Mouse (Mus musculus) hematopoietic stem cell, adult 5-6 weeks (primary cell): ENCODE measurements around the gene Grip2. TPM values are rescaled to one million over a fixed set of nuclear protein-coding genes. Genes with fewer than 3 reads are reported as not detected.
A peak's percentile ranks its signal among the peaks of the same experiment; 100 is the strongest.

Experiments used
- ATAC-seq, 2 experiments: fragments of 125-278 bp in 1 of 2; replicated peaks in 1 of 2; 2 replicates each; pipeline ENCODE4 v1.8.0; 2016 to 2017; ENCODE audit warnings: inconsistent platforms in 2 of 2, mild to moderate bottlenecking in 2 of 2, moderate number of reproducible peaks in 2 of 2, low read depth in 1 of 2, moderate TSS enrichment in 1 of 2; ENCODE audit not compliant: low FRiP score in 2 of 2, poor library complexity in 2 of 2, severe bottlenecking in 2 of 2, insufficient read depth in 1 of 2, low TSS enrichment in 1 of 2
- total RNA-seq: library from RNA; stranded (forward); fragments of 172-1452, 232-1000 nt; gene quantifications from 2 replicates; pipeline ENCODE4 v1.2.3, GENCODE M21; 2017

The Grip2 gene
- total RNA-seq, 1 experiment from 2014 or later = not detected

DNA sequence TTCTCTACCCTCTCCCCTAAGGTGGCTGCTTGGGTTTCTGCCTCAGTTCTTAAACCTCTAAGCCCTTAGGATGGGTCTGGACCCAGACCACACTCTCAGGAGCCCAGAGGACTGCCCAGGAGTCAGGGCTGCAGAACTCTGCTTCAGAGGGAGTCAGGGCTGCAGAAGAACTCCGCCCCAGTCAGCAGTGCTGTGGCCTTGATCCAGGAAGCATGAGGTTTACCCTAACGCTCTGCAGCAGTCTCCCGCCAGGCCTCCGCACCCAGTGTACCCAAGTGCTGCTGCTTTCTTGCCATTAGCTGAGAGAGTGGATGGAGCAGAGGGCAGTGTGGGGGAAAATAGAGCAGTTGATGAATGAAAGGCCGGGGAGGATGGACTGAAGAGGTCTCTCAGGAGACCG is 19.0 kb downstream of the Grip2 start:
- peak in 1 of 2 experiments; percentile 57; a peak in 2 of 4 replicates for ATAC-seq

DNA sequence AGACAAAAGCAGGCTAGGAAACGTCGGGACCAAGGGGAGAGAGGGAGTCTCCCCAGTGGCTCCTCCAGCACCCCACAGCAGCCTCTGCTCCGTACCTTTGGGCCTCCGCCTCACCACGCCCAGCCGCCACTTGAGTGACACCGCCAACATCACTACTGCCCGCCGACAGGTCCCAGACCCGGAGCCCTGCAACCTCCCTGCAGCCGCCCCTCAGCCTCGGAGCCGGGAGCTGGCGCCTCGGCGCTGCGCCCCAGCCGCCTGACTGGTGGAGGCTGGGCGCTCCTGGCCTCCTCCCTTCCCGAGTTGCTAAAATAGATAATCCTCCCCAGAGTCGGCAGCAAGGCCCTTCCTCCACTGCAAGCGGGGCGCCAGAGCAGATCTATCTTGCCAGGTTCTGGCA is 19.9 kb downstream of the Grip2 start:
- no peak for ATAC-seq

DNA sequence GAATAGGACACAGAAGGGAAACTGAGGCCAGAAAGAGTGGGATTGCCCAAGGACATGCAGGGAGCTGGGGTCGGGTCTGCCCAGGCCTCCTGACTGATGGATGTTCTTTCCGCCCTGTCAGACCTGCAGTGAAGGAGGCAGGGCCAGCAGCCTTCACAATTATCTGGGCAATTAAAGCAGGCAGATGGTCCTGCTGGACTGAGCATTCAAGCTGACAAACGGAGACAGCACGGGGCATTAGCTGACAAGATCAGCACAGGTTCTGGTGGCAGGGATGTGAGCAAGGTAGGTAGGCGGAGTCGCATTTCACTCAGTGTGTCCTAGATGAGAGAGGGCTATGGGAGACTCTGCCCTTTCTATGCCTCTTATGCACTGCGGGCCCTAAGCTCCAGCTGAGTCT is 22.9 kb downstream of the Grip2 start:
- no peak for ATAC-seq

DNA sequence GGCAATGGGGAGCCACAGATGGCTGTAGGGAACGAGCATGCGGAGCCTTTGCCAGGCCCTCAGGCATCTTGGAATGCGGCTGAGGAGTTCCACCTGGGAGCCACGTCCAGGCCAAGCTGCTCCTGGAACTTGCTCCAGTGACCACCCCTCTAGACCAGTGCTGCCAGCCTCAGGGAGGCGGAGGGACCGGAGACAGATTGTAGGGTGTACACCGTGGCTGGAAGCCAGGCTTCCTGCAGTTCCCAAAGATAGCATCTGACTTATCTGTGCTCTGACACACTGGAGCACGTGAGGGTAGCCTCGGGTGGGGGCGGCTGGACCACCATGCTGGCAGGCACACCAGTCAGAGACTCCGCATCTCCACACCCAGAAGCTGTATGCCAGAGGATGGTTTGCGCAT is 28.6 kb downstream of the Grip2 start:
- no peak for ATAC-seq

DNA sequence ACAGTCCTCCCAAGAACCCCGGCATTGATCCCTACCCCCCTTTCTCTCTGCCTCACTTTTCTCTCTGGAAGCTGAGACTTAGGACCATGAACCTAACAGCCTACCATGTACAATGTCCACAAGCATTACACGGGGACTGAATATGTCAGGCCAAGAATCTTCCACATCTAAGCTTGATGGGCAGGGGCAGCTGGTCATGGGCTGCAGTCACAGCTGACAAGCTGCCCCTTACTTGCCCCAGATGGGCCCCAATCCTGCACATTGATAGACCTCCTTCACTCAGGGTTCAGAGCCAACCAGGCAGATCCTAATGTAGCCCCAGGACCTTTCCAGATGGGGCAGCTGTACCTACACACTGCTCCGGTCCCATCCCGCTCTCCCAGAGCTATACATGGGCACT is 30.3 kb downstream of the Grip2 start:
- ATAC-seq = no peak

DNA sequence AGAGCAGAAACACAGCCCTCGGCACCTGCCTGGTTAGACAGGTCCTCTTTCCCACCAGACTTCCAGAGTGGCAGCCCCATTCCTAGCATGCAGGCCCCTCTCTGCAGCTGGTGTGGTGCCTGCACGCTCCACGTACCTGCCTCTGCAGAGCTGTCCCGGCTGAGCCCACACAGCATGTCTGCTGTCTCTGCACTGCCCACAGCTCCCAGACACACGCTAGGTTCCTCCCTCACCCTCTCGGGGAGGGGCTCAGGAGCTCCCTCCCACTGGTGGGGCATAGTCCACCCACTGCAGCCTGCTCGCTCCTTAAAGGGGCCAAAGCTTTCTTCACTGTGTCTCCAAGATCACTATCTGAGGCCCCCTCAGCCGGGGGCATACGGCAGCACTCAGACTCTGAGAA is 31.0 kb downstream of the Grip2 start:
- no peak for ATAC-seq

DNA sequence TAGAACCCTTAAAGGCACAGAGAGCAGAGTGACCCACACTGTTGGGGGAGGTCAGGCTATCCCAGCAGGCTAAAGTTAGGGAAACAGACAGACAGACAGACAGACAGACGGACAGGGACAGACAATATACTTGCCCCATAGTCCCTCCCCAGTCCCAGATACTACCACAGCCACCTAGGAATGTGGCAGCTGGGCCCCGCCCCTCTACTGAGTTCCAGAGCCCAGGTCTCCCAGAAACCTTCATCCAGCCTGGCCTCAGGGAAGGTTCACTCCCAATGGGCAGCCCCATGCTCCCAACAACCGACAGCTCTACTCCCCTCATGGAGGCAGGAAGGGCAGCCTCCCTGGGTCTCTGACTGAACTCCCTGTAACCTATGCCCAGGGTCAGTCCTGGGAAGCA is 31.4 kb downstream of the Grip2 start:
- ATAC-seq = no peak

DNA sequence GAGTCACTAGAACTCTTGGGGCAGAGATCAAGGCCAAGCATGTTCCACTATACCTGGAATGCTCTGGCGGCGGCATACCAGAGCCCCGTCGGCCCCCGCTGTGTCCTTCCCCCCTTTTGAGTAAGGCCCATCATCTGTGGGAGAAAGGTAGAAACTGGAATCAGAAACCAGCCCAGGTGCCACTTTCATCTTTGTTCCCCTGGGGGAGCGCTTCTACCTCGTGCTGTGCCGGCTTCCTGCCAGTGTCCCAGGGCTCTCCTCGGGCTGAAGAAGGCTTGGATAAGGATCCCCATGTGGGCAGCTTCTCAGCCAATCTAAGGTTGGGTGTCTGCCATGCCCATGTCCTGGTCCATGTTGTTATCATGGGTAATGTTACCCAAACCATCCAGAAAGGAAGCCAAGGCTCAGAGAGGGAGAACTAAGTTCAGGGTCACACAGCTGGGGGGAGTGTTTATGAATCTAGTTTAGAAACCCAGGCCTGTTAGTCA is 38.7 kb downstream of the Grip2 start:
- no peak for ATAC-seq

DNA sequence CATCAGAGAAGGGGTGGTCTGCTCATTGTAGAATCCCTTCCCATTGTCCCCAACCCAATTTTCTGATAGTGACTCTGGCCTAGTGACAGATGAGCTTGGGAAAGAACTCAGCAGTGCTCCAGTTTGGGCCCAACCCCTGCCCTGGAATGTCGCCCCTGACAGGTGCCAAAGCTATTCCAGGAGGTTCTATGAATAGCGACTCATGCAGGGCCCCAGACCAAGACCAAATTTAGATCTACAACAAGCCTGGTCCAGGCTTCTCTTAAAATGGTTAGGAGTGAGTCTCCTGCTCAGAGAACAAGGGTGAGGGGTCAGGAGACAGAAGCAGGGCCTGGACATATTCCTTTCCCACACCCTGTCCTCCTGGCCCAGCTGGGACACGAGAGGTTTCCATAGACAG is 42.0 kb downstream of the Grip2 start:
- ATAC-seq = no peak

DNA sequence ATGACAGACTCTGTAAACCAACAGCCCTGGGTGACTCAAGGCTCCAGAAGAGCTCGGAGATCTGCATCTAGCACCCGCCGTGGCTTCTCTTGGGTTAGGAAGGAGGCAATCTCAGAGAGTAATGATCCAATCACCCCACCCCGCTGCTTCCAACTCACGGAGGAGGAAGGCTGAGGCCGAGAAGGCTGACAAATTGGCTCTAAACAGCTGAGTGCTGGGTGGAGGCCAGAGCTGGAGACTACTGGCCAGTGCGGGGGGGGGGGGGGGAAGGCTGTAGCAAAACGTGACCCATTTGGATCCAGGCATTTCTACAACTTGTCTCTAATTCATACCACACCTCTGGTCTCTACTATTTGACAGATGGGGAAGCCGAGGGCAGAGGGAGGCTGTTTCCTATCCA is 47.8 kb downstream of the Grip2 start:
- no peak for ATAC-seq

DNA sequence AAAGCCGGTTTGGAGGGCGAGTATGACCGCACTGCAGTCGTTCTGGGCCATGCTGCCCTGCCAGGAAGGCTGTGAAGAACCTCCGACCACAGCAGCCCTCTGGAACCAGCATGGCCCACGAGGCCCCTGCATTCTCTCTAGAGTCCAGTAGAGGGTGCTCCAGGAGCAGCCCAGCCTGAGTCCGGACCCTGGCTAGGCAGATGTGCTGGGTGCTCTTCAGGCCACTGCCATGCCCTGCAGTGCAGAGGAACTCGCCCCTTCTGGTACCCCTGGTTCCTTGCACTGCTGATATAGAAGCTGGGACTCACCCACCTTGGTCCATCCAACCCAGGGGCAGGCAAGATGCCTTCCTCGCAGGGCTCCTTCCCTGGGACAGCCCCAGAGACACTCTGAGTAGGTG is 50.5 kb downstream of the Grip2 start:
- ATAC-seq = peak; percentile 85 to 87

DNA sequence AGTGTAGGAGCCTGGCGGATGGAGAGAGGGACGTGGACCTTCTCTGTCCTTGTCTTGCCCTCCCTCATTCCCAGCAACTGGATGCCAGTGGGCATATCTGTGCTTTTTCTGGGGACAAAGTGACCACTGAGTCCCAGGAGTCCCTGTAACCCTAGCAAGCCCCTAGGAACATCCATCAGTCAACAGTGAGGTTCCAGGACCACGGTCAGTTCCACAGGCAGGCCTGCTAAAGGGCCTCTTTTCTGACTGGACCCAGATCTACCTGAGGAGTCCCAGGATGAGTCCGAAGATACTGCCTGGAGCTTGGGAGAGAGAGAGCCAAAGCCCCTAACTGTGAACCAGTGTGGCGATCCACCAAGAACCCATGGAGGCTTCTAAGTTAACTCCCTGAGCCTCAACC is 53.1 kb downstream of the Grip2 start:
- ATAC-seq = no peak

DNA sequence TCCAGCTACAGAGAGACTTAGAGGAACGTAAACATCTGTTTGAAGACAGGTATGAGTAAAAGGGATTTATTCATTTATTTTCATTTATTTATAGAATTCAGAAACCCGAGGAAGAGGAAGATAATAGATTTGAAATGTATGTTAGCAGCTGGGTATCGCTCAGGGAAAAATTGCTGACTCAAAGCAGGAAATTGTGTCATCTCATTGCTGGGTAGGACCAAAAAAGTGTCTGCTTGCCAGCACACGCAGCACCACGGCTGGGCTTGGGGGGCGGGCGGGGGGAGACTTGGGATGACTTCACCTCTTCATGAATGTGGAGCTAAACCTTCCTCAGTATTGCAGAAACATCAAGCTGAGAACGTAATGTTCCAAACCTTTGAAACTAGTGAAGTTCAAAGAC is 59.5 kb downstream of the Grip2 start:
- ATAC-seq = peak in 1 of 2 experiments; percentile 25; a peak in 1 of 4 replicates

DNA sequence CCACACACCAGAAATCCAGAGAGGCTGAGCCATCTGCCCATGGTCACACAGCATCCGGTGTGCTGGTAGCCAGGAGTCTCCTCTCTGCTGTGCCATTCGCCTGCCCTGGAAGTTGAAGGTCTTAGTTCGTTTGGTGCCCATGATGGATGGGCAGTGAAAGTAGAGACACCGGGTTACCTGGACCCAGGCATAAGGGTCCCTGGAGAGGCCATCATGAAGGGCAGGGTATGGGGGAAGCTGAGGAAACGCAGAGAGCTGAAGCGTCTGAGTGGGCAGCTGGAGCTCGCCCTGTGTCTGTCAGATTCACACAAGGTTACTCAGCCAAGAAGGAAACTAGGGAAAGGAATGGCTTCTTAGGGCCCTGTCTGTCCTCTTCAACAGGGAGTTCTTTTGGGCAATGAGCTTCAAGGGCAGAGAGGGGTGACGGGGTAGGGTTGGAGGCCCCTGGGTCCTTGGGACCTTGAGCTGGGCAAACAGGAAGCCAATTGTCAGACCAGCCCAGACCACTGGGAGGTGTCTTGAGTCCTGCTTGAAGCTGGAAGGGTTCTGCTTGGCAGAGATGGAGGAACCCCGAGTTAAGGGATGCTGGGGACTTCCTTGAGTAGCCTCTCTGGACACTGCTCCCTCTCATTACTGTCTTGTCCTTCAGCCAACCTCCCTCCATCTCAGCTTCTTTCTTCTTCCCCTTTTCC is 64.9 kb downstream of the Grip2 start:
- no peak for ATAC-seq

DNA sequence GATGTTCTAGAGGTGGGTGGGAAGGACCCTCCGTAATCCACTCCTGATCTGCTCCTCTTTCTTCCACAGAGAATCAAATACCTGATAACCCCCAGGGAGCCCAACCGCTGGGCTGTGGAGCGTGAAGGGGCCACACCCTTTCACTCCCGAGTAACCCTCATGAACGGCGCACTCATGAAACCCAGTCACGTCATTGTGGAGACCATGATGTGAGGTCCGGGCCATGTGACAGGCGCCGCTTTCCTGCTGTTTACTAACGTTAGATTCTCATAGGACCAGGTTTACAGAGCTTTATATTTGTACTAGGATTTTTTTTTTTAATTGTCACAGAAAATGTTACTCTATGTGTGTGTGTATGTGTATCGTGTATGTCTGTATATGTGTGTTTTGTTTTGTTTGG is 72.2 kb downstream of the Grip2 start:
- no peak for ATAC-seq

DNA sequence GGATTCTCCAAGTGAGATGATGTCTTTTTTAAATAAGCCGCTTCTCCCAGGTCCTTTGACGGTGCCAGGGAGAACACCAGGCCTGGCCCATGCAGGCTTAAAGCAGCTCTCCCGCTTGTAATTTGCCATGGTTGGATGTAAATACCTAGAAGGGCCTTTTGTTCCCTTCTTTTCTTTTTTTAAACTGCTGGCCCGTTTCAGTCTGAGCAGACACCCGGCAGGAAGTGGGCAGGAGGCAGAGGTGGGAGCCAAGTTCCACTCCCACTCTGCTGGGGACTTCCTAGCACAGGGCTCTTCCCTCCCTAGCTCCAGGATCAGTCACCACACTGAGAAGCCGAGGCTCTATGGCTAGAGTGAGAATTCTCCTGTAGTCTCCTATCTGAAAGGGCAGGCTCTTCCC is 73.0 kb downstream of the Grip2 start:
- 0 out of 4 replicates have a peak, but pooled peaks of 1 of the 2 experiments have one; percentile 6 for ATAC-seq

DNA sequence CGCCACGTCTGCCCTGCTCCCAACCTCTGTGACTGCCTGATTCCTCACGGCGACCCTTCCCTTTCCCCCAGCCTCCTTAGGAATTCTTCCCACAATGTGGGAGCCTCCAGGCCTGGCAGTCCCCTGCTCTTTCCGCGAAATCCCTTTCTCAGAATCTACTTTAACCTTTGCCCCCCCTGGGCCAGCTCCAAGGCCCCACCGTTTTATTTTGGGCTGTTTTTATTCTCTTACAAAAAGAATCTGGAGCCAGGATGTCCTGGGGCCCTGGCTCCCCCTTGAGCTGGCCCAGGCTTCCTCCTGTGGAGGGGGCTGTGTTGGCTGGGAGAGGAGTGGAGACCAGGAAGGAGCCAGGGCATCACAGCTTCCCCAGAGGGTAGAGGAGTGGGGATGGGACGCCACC is 74.2 kb downstream of the Grip2 start:
- no peak; a peak in 1 of 4 replicates for ATAC-seq

DNA sequence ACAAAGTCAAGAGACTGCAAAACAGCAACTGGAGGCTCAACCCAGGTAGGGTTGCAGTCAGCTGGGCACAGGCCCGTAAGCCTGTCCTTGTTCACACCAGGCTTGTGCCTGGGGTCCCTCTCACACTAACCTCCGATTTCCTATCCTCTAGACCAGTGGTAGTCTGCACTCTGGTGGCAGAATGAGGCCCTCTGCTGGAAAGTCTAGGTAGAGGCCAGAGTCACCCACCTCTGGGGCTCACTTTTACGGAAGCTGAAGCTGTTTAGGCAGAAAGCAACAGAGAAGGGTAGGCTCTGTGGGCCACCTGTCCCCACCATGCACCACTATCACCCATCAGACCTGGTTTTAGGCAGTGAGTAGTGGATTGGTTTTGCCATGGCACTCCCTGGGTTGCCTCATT is 76.1 kb downstream of the Grip2 start:
- ATAC-seq = no peak

DNA sequence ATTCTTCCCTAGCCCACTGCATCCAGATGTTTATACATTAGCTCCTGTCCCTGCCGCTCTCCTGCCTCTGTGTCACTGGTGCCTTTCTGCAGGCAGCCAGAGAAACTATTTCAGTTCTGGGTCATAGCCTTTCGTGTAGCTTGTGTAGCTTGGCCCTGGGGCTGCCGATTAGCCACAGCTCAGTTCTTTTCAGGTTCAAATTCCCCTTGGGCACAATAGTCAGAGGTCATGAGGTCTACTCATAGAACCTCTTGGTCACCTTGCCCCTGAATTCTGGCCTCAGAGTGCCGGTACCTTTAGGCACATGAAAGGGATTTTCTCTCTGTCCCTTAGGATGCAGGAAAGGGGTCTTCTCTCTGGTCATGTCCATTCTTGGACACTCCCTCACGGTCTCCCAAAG is 80.3 kb downstream of the Grip2 start:
- no peak for ATAC-seq
